Mouse (Mus musculus): ENCODE data around the gene Atp5j.

DNA sequence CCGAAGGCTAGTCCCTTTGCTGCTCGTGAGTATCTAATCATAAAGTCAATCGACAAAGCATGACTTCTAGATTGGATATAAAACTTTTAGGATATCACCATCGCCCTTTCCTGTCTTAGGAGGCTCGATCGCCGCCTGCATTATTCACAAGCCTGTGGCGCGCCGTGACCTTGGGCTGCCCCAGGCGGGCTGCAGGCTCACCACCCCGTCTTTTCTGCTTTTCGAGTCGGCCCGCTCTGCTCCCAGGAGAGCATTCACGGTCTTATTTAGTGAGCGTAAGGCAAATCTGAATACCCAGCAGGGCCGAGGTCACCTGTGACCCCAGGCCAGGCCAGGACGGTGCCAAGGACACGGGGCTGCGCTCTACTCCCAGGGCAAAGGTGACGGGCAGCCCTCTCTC is 1.1 kb downstream of the Atp5j start:
- TF ChIP-seq GABPA (IDR thresholded peaks at IDR 0.05; ENCODE audit: low read depth, low read length) (no peak), MAX (IDR thresholded peaks at IDR 0.05; ENCODE audit: low read length) (no peak), CTCF (IDR thresholded peaks at IDR 0.05 in 2 of 3, conservative IDR thresholded peaks at IDR 0.05 in 1 of 3; ENCODE audit: control insufficient read depth in 1 of 3, insufficient read depth in 1 of 3, low read depth in 2 of 3, low read length in 3 of 3, poor library complexity in 1 of 3, severe bottlenecking in 1 of 3) (no peak), TBP (IDR thresholded peaks at IDR 0.05; ENCODE audit: low read depth, low read length) (no peak), POLR2A (IDR thresholded peaks at IDR 0.05; ENCODE audit: control insufficient read depth in 1 of 2, insufficient read depth in 1 of 2, low read depth in 1 of 2, low read length in 2 of 2, poor library complexity in 1 of 2) (no peak), KAT2A (conservative IDR thresholded peaks at IDR 0.05; ENCODE audit: low read depth, low read length) (no peak), POLR2AphosphoS5 (IDR thresholded peaks at IDR 0.05; ENCODE audit: borderline replicate concordance, low read depth, low read length) (no peak), EP300 (IDR thresholded peaks at IDR 0.05; ENCODE audit: low read depth in 1 of 2, low read length in 2 of 2) (no peak), HCFC1 (IDR thresholded peaks at IDR 0.05; ENCODE audit: low read depth, low read length) (no peak), ZC3H11A (IDR thresholded peaks at IDR 0.05; ENCODE audit: low read depth, low read length) (no peak), SIN3A (IDR thresholded peaks at IDR 0.05; ENCODE audit: low read length) (no peak), MYB (IDR thresholded peaks at IDR 0.05; ENCODE audit: low read depth, low read length) (no peak), UBTF (IDR thresholded peaks at IDR 0.05; ENCODE audit: borderline replicate concordance, insufficient read depth, low read depth, low read length) (no peak)

All from MEL (cell line).